Mouse (Mus musculus): ENCODE data around the gene Antxr2. TPM values are rescaled to one million over a fixed set of nuclear protein-coding genes. Genes with fewer than 3 reads are reported as not detected.

The Antxr2 gene
- polyA plus RNA-seq (2014; fragmentation: Illumina TruSeq; extraction: RNeasy Lipid Tissue Mini Kit (QIAGEN cat#74804); ENCODE audit: low read depth, low replicate concordance): 28.1 TPM

DNA sequence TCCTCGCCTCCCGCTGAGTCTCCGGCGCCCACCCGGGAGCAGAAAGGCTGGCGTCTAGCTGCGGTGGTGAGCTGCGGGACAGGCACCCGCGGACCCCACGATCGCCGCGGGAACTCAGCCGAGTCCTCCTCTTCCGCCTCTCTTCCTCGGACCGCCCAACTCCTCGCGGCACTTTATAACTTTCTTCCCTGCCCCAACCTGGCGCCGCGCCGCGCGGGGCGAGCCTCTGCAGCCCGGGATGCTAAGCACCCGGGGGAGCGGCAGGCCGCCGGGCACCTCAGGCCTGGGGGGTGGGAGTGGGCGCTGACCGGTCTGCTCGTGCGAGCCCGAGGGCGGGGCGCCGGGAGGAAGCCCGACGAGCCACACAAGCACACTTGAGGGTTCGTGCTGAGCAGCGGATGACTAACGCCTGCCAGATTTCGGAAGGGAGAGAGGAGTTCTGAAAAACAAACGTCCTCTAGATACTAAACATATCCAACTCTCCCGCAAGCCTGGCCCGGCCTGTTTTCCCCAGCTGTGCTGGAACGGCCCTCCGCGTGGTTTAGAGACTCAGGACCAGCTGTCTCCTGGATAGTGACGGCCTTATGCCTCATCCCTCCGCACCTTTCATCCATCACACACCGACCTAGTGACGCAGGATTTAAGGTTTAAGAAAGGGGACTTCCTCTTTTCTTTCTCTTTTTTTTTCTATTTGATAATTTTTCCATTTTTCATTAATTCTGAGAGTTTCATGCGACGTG is at the start of gene Antxr2:
Antxr2 (minus strand) TSS at position 142 of the 740 bp plus-strand sequence.

Other genes with a start within 250 kb of the Antxr2 start
- not detected for gene Prdm8, start 136.2 kb upstream of the Antxr2 start, polyA plus RNA-seq (2014; fragmentation: Illumina TruSeq; extraction: RNeasy Lipid Tissue Mini Kit (QIAGEN cat#74804); ENCODE audit: low read depth, low replicate concordance)
- gene Fgf5, start 223.1 kb upstream of the Antxr2 start, polyA plus RNA-seq (2014; fragmentation: Illumina TruSeq; extraction: RNeasy Lipid Tissue Mini Kit (QIAGEN cat#74804); ENCODE audit: low read depth, low replicate concordance): not detected

Data from liver, adult 10 weeks (tissue).